Mouse (Mus musculus): Measurements from ENCODE around the gene Gpr35.

- TF ChIP-seq USF1 (IDR thresholded peaks at IDR 0.05; ENCODE audit: low read depth) = no peak
- TF ChIP-seq TCF12 (IDR thresholded peaks at IDR 0.05; ENCODE audit: insufficient read depth, poor library complexity, severe bottlenecking) = no peak
- no peak for TF ChIP-seq POLR2A (IDR thresholded peaks at IDR 0.05; ENCODE audit: insufficient read length, low read depth)
- TF ChIP-seq CEBPB (IDR thresholded peaks at IDR 0.05; ENCODE audit: insufficient read depth, poor library complexity, severe bottlenecking) = no peak
- TF ChIP-seq POLR2AphosphoS2 (IDR thresholded peaks at IDR 0.05; ENCODE audit: insufficient read length, low read depth) = no peak
- TF ChIP-seq MAX (IDR thresholded peaks at IDR 0.05; ENCODE audit: low read depth) = no peak
- no peak for TF ChIP-seq E2F4 (IDR thresholded peaks at IDR 0.05; ENCODE audit: insufficient read depth)
- TF ChIP-seq REST (IDR thresholded peaks at IDR 0.05; ENCODE audit: insufficient read depth, insufficient read length) = no peak
- TF ChIP-seq MYOG (IDR thresholded peaks at IDR 0.05; ENCODE audit: control insufficient read depth in 1 of 3, insufficient read depth in 1 of 3, insufficient read length in 2 of 3, low read depth in 2 of 3) = no peak
- TF ChIP-seq MYOD1 (IDR thresholded peaks at IDR 0.05; ENCODE audit: control insufficient read depth in 1 of 3, insufficient read length in 2 of 3, low read depth in 2 of 3) = no peak
- no peak for TF ChIP-seq SRF (IDR thresholded peaks at IDR 0.05; ENCODE audit: control insufficient read depth, insufficient read length, low read depth)
These were observed 41.6 kb upstream of the Gpr35 start for GRCm38 (mm10) chr1:92909068-92909467.
